Mouse (Mus musculus): Measurements from ENCODE around the gene Aasdh.
A peak's percentile ranks its signal among the peaks of the same experiment; 100 is the strongest.

Gene Aasdh

DNA sequence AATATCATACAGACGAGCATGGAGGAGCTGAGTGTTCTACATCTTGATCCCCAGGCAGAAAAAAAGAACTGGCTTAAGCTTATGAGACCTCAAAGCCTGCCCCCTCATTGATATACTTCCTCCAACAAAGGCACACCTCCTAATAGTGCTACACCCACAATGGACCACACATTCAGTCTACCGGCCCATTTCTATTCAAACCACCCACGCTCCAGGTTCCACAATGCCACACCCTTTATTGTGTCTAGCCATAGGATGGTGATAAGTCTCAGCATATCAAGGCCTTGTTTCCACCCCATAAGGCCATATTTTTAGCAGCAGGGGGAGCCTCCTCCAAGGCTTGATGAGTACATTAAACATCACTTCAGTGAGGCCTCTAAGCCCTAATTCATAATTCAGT is 5.5 kb upstream of the Aasdh start:
- no peak for DNase-seq (ENCODE audit: inconsistent ontology term)

DNA sequence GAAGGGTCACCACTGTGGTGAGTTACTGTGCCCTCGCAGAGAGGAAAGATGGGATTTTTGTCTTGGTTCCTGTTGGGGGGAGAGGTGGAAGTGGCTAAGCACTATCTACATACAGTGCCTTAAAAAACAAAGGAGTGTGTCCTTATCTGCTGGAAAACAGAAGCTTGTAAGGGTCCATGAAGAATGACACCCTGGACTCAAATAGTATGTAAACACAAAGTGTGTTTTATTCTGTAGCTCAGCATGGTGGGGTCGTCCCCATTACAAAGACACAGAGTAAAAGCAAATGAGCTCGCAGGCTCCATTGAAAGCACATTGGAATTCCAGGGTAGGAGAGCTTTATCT is 813 bp upstream of the Aasdh start:
- peak; percentile 4 for DNase-seq (ENCODE audit: inconsistent ontology term)

DNA sequence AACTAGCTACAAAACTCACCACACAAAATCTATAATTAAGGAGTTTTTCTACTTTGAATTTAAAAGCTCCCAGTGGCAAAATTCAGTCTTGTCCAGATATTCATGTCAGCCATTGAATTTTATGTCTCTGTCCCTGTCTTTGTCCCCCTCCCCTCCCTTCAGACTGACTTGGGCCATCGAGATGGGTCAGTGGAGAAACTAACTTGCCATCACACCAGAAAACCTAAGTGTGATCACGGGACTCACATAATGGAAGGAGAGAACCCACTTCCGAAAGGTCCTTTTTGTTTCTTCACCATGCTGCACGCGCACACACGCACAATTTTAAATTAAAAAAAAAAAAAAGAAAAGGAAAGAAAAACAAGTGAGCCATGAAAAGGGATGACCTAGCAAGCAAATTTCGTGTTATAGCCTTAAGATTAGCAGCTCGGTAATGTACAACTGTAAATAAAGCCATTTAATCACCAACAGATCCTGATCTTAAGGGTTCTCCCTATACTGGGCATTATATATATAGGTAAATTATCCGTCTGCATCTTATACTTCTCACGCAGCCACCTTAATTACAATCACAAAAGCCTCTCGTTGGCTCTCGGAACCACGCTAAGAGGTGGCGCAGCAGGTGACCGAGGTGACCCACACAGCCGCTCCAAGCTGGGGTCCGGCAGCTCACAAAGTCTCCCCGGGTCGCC is 455 bp downstream of the Aasdh start:
- no peak for DNase-seq (ENCODE audit: inconsistent ontology term)

DNA sequence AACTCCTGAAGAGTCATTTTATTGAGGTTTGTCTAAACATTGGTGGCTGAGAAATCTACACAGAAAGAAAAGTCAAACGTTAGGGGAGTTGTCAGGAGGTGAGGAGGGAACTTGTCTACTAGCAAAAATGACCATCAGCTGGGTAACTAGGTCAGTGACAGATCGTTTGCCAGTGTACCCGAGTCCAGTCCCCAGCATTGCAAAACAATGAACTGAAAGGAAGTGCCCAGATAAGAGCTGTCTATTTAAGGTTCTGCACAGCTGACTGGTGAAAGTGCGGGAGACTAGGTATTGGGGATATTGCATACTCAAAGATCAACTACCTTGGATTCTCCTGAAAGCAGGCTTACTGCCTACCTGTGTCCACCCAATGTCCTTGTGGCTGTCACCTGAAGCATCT is 3.2 kb downstream of the Aasdh start:
- no peak for DNase-seq (ENCODE audit: inconsistent ontology term)

DNA sequence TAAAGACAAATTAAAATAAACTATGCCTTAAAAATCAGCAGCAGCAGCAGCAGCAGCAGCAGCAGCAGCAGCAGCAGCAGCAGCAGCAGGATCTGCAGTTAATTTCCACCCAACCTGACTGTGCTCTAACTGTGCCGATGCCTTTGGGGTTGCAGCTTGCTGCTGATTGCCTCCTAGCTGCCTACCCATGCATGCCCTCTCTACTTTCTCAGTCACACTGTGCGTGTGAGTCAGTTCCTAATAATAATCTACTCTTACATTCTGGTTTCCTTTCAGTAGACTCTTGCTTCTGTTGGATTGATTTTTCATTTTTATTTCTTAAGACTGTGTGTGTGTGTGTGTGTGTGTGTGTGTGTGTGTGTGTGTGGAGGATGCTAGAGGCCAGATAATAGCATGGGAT is 12.2 kb downstream of the Aasdh start:
- DNase-seq (ENCODE audit: inconsistent ontology term), result no peak

DNA sequence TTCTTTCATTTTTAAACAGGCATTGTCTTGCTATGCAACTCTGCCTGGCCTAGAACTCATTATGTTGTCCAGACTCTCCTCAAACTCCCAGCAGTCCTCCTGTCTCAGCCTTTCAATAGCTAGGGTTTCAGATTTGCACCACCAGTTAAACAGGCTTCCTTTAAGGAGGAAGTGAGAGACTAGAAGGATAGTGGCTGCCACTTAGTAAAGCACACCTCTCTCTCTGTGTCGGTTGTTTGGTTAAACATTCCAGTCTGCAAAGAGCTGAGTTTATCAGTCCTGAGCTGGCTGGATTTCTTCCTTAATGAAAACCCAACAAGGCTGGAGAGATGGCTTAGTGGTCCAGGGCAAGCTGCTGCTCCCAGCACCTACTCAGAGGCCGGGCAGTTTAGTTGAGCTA is 12.7 kb downstream of the Aasdh start:
- no peak for DNase-seq (ENCODE audit: inconsistent ontology term)

DNA sequence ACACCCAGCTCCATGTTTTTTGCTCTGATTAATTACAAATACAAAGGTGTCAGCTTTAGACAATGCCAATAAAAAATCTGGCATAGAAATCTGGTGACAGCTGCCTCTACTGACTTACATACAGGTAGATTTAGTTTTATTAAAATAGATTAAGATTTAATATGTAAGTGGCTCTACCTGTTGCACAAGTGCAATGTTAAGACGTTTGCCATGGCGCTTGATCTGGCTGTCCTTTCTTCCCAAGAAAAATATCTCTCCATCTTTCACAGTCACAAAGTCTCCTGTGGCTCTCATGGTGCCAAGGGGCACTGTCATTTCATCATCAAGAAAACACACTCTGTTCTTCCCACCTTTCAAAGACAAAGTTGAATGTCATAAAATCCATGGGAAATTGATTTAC is 18.3 kb downstream of the Aasdh start:
- DNase-seq (ENCODE audit: inconsistent ontology term), result no peak

DNA sequence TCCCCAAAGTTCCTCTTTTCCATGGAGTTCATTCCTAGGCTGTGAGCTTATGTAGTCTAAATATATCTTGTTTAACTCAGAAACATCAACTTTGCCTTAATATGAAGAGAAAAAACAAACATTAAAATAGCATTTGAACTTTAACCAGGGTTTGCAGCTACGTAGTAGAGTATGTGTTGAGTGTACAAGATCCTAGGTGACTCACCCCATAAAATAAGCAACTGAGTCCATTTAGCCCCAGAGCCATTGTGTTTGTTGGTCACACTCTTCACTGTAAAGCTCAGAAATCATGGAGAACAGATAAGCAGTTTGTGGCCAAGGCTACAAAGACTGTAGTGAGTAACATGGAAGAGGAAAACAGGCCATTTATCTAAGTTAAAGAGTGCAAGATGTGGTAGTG is 21.2 kb downstream of the Aasdh start:
- DNase-seq (ENCODE audit: inconsistent ontology term), result no peak

DNA sequence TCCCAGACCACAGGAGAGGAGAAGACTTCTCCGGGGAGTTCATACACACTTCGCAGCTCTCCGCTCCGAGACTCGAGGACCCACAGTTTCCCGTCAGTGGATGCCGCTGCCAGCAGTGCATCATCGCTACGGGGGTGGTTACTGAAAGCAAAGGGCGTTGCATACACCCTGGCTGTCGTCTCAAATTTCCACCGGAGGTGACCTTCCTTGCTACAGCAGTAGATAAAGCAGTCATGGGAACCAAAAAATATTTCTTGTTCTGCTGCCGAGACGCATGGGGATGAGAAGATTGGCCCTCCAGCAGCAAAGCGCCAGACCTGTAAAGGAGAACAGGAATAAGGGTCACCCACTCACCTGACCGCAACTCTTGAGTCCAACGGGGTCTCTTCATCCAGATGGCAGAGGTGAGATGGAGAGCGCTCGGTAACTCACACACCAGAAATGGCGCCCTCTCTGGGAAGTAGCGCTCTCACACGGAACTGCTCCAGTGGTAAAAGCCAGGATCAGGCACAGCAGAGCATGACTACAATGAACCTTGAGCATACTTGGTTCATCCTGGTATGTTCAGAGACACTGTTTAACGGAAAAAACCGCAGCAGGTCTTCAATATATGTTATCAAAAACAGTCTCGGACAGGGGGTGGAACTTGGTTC is 29.1 kb downstream of the Aasdh start:
- no peak for DNase-seq (ENCODE audit: inconsistent ontology term)

DNA sequence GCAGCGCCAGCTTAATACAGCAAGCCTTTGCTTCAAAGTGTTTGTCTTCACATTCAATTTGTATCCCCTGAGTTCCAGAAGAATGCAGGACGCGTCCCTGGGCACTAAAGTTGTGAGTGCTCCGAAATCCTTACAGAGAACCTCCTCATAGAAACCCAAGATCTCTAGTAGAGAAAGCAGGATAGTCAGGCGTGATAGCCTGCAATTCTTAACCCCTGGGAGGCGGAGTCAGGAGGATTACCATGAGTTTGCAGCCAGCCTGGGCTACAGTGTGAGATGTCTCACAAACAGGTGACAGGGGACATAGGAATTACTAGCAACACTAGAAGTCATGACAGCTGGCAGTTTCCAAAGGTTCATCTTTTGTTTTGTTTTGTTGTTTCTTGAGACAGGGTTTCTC is 35.8 kb downstream of the Aasdh start:
- DNase-seq (ENCODE audit: inconsistent ontology term), result no peak

DNA sequence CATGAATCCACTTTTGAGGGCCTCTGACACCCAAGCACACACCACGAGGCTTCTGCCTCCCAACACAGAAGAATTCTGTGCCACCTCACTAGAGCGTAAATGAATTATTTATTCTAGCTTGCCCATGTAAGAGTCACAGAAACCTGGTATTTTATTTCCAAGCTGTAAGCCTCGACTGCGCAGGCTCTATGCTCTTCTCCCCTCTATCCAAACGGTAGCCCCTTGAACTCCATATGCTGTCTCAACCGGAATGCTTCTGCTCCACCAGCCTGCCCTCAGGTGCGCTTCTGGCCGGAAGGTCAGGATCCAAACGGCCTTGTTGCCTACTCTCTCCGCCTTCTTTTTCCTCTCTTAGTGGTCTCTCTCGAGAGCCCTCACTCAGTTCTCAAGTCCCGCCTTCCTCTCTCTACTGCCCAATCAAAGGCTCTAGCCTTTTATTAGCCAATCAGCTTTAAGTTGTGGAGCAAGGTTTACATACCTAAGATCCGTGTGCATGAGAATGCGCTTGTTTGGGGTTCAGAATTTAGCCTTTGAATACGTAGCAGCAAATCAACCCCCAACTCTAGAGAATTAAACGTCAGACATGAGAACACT is 36.5 kb downstream of the Aasdh start:
- peak; percentile 22 for DNase-seq (ENCODE audit: inconsistent ontology term)

DNA sequence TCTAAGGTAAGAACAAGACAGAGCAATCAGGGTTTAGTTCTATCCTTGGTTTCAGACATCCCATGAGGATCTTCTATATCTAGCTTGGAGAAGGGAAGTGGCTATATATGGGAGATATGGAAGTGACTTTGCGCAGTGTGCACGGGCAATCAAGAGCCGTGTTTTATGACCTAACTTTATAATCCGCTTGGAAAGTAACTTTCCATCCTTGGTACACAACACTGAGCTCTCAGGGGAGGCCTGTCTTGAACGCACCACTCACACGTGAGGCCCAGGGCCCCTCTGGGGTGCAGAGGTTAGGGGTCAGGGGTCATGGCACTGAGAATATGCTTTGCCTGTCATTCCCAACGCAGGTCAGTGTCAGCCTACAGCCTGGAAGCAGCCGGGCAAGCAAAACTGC is 38.5 kb downstream of the Aasdh start:
- DNase-seq (ENCODE audit: inconsistent ontology term), result no peak

DNA sequence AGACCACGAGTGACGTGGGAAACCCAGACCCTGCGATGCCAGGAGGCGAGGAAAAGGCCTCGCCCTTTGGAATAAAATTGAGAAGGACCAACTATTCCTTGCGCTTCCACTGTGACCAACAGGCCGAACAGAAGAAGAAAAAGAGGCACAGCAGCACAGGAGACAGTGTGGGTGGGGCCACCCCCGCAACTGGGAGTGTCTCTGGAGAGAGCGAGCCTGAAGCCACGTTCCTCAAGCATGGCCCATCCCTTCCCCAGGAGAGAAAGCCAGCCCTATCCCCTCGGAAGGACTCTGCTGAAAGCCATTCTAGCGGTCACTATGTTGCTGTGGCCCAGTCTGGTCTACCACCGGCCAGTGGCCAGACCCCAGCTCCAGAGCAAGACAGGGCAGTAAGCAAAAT is 46.9 kb downstream of the Aasdh start:
- DNase-seq (ENCODE audit: inconsistent ontology term), result no peak

DNA sequence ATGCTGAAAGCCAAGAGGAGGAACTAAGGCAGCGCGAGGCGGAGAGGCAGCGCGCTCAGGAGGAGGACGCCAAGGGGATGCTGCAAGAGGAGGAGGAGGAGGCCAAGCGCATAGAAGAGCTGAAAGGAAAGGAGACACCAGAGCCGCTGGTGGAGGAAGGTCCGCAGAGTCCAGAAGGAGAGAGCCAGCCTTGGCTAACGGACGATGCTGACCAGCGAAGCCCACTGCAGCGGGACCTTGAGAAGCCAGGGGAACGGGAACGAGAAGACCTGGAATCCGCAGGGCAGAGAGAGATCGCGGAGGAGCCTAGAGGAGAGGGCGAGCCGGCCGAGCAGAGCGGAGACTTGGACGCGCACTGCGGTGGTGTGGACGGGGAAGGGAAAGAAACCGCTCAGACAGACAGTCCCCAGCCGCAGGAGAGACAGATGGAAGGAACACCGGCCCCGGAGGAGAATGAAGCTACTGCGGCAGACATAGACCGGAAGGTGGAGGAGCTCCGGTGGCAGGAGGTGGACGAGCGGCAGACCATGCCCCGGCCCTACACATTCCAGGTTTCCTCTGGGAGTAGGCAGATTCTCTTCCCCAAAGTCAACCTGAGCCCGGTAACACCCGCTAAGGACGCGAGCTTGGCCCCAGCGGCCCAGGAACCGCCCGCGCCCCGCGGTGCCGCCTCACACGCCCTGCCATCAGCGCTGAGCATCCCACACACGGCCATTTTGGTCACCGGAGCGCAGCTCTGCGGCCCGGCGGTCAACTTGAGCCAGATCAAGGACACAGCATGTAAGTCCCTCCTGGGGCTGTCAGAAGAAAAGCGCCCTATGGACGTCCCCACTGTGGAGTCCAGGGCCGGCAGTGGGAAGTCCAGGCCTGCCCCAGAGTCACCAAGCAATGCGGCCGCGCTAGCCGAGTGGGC is 48.0 kb downstream of the Aasdh start:
- no peak for DNase-seq (ENCODE audit: inconsistent ontology term)

DNA sequence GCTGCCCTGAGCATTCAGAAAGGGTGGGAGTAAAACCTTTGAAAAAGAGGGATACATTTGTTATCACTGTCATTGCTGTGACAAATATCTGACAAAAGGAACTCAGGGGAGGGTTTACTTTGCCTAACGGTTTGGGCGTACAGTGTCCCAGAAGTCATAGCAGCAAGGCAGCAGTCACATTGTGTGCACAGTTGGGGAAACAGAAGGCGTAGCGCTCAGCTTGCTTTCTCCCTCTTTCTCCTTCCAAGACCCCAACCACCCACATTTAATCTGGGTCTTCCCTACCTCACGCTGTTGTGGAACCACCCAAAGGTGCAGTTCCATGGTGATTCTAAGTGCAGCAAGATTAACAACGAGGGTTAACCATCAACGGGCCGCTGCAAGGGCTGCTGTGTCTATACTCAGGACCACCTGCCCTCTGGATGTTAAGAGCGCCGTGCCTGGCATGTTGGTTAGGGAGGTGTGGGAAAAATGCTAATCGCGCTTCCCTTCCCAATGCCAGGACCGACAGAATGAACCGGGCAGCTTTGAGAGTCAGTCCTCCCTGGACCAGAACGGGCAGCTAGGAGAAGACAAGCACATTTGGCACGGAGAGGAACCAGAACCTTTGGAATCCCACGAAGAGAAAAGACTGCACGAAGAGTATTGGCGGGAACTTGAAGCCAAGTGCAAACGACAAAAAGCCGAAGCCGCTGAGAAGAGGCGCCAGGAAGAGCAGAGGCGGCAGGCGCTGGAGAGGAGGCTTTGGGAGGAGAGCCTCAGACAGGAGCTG is 49.3 kb downstream of the Aasdh start:
- no peak for DNase-seq (ENCODE audit: inconsistent ontology term)

DNA sequence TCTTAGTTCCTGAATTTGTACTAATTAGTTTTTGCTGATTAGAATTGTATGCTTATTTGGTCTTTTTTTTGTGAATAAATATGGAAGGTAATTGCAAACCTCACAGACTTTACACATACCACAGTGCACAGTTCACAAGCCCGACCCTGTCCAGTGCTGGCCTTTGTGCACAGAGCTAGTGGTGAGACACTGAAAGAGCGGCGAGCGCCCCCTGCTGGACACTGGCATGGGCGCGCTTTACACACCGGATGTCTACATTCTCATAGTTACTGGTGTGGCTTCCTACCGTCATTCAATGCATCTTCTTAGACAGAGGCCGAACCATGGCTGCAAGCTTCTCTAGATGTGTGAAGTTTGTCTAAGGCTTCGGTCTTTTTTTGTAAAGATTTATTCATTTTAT is 51.8 kb downstream of the Aasdh start:
- peak; percentile 69 for DNase-seq (ENCODE audit: inconsistent ontology term)

DNA sequence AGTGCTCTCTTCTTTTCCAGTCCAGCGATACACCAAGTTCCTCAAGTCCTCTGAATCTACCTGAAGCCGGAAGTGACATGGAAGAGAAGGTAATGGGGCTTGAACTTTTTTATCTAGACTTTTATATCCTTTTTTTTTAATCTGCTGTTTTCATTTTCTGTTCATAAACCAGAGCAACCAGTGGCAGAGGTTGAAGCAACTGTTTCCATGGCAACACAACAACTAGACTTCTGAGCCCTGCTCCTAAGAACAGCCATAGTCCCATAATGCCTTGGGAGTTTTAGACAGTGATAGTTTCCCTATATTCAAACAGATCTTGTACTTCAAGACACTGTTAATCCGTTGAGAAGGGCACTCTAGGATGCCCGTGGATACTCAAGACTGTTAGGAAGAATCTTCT is 54.0 kb downstream of the Aasdh start:
- DNase-seq (ENCODE audit: inconsistent ontology term), result no peak

DNA sequence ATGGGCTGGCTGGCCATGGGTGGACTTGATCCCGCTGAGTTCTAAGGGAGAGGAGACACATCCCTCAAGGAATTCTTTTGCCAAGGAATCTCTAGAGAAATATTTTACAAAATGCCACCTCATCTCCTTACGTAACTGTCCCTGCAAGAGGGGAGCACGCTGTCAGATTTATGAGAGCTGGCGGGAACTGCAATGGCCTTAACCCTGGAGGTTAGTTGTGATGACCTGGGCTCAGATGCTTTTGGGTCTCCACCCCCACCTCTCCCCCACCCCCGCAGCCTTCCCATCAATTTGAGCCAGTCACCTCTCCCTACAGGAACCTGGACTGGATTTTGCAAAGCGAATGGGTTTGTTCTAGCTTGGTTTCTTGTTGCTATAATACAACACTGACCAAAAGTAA is 58.2 kb downstream of the Aasdh start:
- DNase-seq (ENCODE audit: inconsistent ontology term), result no peak

DNA sequence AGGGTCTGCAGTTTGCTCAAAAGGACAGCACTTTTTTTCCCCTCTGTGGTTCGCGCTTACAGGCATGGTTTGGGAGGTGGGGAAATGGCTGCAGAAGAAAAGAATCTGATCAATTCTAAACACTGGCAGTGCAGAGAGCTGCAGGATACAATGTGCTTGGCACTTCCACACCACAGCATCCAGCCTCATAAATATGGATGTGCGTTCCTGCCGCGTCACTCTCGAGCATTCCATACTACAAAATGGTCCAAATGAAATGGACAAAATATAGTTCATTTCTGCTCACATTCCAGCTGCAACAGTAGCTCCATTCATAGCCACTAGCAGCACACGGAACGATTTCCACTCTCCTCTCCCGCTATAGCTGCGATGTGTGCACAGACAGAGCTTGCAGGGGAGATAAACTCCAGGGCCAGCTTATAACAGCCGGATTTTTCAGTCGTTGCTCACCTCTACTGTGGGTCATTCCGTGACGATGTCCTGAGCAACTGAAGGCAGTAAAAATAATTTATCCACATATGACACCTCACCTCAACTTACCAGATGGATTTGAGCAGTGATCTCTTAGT is 60.6 kb downstream of the Aasdh start:
- no peak for DNase-seq (ENCODE audit: inconsistent ontology term)

DNA sequence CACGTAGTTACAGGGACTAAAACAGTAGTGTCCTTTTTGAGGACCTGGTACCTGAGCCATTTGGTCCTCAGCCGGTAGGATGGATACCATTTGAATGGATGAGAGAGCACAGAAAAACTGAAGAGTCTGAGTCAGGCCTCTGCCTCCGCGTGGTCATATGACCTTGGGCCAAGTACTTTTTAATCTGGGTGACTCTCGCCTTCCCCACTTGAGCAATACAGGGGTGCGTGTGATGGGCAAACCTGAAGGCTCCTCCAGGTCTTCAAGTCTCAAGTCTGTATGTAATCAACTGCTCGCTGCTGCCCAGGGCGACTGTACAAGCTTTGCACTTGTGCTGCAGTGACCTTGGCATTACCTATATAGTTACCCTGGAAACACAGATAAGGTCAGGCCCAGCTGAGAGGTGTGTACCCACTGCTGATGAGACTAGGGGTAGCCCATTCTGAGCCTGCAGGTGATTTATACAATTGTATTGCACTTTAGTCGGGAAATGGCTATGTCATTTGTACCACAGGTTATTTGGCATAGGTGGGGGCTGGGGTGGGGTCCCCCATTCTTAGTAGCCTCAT is 61.4 kb downstream of the Aasdh start:
- no peak for DNase-seq (ENCODE audit: inconsistent ontology term)

DNA sequence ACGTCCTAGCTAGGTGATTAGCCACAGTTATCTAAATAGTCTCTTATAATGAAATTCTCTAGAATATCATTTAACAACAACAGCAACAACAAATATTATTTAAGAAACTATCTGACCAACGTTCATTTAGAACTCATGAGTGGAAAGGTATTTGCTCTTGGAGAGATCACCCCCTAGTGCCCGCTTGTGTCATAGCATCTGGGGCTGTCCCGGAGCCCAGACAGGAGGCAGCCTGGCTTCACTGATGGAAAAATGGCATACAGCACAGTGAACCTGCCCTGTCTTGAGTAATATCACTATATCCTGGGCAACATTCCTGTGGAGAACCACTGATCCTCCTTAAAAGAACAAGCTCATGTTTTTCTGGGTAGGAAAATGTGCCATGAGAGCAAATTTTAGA is 61.9 kb downstream of the Aasdh start:
- peak; percentile 45 for DNase-seq (ENCODE audit: inconsistent ontology term)

Measured in Muller cell, postnatal 12 days (primary cell).